Mouse (Mus musculus): ENCODE data around the gene Igsf21. TPM values are rescaled to one million over a fixed set of nuclear protein-coding genes. Genes with fewer than 3 reads are reported as not detected.

The Igsf21 gene
- 10 to 100 TPM; 39.1 to 41.4 TPM for total RNA-seq (2021)
- long read RNA-seq, experiment 1, transcript Igsf21-201 (10 exons, 1,979 nt) = major isoform, 39 of 47 reads
- long read RNA-seq, experiment 1, partial matches to known transcripts = 3 of 47 reads
- long read RNA-seq, experiment 1, other reads (novel, unspliced or antisense) = 5 of 47 reads
- long read RNA-seq, experiment 2, transcript Igsf21-201 (10 exons, 1,979 nt) = major isoform, 58 of 69 reads
- long read RNA-seq, experiment 2, partial matches to known transcripts = 7 of 69 reads
- long read RNA-seq, experiment 2, other reads (novel, unspliced or antisense) = 4 of 69 reads

DNA sequence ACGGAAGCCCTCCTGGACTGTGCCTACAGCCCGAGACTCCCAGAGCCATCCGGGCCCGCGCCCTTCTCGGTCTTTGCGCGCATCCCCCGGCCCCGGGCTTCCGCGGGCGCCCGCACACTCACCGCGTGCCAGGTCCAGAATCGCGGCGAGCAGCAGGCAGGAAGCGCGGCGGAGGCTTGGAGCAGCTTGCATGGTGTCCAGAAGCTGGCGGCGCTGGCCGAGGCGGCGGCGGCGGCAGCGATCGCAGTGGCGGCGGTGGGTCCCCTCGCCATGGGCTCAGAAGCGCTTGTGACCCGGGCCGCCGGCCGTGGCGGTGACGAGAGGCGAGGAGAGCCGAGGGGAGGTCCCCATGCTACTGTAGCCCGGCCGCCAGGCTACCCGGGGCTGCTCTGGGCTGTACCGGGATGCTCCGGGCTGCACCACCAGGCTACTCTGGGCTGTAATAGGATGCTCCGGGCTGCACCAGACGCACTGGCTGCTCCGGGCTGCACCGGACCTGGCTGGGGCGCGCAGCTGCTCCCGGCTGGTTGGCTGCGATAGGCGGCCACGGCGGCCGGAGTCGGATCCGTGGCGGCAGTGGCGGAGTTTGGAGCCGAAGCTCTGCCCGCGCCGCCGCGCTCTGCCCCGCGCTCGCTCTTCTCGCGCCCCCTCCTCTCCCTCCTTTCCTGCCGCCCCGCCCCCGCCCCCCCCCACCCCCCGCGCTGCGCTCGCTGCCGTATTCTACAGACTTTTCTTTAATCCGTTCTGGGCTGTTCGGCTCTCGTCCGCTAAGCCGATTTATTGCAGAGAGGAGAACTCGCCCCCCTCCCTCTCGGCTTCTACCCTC, at the start of gene Igsf21:
Gene Igsf21 (minus strand): TSS at position 605 of the 826 bp plus-strand sequence.
- TF ChIP-seq CTCF (conservative IDR thresholded peaks at IDR 0.05) = no peak
- no peak for DNase-seq (ENCODE audit: low spot score in 2 of 2)
- H3K27ac ChIP-seq = peak within 1 kb of the TSS; percentile 77

DNA sequence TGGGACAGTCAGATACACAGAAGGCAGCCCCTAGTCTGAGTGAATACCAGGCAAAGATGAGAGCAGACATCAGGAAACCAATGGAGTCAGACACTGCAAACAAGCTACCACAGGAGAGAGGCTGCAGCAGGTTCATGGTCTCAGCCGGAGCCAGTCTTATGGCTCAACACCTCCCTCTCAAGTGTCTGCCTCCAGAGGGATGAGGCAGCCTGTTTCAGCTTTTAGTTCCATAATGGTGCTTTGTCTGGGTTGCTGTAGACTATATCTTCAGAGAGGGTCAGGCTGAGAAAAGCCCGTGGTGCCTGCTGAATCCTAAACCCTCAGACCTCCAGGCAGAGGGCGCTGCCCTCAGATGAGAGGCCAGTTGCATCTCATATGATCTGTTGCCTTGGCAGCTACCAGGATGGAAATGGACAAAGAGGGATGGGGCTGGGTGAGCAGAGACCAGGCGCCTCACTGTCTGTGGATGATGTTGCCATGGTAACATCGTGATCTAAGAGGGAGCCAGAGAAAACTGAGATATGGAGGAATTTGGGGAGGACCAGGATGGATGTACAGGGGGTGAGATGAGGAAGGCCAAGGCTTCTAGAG, 39.2 kb upstream of the Igsf21 start:
- no peak for TF ChIP-seq CTCF (conservative IDR thresholded peaks at IDR 0.05)
- peak; percentile 19 to 59 for DNase-seq (ENCODE audit: low spot score in 2 of 2)
- Histone ChIP-seq H3K27ac (peak overlapping the region; percentile 61; the same call in 1 of the 2 replicates), H3K4me3 (no peak overlapping the region)

More for the DNA sequence above, at the start of gene Igsf21:
- peak within 1 kb of the TSS; percentile 70 for H3K4me3 ChIP-seq

DNA sequence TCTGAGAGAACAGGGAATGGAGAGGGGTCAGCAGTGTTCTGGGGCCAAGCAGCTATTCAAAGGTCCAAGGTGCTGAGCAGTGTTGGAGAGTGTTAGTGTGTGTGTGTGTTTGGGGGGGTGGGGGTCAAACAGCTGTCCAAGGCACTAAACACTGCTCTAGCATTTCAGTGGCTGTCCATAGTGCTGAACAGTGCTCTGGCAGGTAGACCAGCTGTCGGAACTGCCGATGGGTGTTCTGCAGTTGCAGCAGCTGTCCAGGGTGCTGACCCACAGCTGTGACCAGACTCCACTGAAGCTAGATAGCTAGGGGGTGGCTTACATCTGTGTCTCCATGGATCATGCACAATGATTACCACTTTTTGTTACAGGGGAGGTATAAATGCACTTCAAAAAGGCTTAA, 36.8 kb upstream of the Igsf21 start:
- no peak for TF ChIP-seq CTCF (conservative IDR thresholded peaks at IDR 0.05)
- Histone ChIP-seq H3K4me3 (no peak overlapping the region), H3K27ac (no peak overlapping the region)
- DNase-seq (ENCODE audit: low spot score in 2 of 2) = no peak

DNA sequence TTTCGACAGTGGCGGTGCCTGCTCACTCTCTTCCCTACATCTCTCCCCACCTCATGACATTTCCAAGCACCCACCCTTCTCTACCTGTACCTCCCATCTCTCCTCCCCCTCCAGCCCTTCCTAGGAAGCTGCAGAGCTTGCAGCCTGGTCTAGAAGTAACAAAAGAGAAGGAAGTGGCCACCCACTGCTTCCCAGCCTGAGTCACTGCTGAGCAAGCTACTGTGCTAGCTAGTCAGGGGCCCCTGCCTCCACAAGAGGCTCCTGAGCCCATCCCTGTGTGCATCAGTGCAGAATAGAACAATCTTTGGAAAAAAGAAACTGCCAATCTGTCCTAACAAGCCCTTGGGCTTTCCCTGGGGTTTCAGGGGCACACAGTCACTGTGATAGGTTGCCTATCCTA, 31.7 kb upstream of the Igsf21 start:
- Histone ChIP-seq H3K27ac (no peak overlapping the region), H3K4me3 (no peak overlapping the region)
- TF ChIP-seq CTCF (conservative IDR thresholded peaks at IDR 0.05) = no peak
- DNase-seq (ENCODE audit: low spot score in 2 of 2) = peak; percentile 23 to 42

DNA sequence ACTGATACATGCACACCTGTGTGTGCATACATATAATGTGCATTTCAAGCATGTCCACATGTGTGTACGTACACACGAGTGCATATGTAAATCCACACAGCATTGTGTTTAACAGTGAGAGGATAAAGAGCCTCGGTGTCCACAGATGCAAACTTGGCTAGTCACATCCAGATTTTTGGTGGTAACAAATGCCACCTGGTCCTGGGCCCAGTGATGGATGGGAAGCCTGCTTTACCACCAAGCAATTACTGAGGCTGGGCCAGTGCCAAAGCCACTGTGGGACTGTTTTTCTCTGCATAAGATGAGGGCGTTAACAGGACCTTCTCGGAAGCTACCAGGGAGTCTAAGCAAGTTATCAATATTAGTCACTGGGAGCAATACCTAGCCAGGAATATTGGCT, 25.3 kb upstream of the Igsf21 start:
- TF ChIP-seq CTCF (conservative IDR thresholded peaks at IDR 0.05) = no peak
- Histone ChIP-seq H3K27ac (no peak overlapping the region), H3K4me3 (no peak overlapping the region)
- DNase-seq (ENCODE audit: low spot score in 2 of 2) = no peak

DNA sequence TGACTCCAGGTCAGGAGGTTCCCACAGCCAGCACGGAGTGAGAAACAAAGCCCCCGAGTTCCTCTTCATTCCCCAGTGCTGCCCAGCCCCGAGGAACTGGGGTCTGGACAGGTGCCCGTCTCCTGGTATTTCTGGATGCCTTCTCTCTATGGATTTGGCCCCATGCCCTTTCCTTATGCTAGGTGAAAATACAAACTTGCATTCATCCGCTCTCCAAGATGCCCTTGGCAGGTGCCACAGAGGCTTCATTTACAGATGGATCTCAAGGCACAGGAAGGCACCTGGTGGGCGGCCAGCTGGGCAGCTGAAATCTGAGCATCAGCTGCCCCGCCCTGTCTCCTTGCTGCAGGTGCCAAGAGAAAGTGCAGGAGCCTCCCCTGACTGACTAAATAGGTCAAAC, 23.9 kb upstream of the Igsf21 start:
- TF ChIP-seq CTCF (conservative IDR thresholded peaks at IDR 0.05) = no peak
- no peak overlapping the region for H3K4me3 ChIP-seq
- no peak overlapping the region for H3K27ac ChIP-seq
- no peak for DNase-seq (ENCODE audit: low spot score in 2 of 2)

DNA sequence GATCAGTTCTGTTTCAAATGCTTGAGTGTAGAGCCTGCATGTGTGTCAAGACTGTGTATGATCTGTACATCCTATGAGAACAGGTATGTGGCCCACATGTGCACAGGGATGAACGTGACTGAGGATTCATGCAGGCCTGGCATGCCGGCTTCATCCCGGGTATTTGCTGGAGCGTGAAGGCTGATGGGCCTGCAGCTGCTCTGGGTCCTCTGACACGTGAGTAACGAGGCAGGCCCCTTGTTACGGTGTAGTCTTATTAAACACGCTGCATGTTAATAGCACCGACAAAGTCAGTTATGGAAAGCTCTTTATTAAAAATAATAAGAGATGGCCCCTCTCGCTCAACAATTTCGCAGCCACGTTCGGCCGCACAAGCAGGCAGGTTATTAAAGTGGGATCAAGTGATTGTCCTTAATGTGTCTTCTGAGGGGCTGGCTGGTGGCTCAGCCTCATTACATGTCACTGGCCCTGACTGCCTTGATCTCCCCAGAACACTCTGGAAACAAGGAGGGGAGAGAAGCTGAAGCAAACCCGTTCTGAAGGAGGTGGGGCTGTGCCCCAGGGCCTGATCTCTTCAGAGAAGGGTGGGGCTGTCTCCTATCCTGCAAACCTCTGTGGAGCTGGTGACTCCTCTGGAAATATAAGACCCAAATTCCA, 22.7 kb upstream of the Igsf21 start:
- TF ChIP-seq CTCF (conservative IDR thresholded peaks at IDR 0.05) = no peak
- Histone ChIP-seq H3K27ac (no peak overlapping the region), H3K4me3 (no peak overlapping the region)
- DNase-seq (ENCODE audit: low spot score in 2 of 2) = no peak

DNA sequence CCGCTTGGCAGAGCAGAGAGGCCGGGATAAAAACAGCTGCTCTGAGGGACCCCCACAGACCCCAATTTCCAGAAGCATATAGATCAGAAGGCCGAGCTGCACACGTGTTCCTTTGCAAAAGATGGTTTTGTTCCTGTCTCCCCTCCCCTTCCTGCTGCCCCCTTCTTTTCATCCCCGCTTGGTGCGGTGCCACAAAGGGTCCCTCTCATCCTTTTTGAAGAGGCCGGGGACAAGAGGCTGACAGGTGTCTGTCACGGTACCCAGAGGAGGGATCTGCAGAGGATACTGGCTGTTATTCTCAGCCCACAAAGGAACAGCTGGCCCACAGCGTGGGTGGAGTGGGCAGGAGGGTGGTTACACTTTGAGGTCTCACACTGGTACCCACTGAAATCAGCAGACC, 21.3 kb upstream of the Igsf21 start:
- H3K4me3 ChIP-seq = no peak overlapping the region
- H3K27ac ChIP-seq = no peak overlapping the region
- TF ChIP-seq CTCF (conservative IDR thresholded peaks at IDR 0.05) = no peak
- no peak for DNase-seq (ENCODE audit: low spot score in 2 of 2)

DNA sequence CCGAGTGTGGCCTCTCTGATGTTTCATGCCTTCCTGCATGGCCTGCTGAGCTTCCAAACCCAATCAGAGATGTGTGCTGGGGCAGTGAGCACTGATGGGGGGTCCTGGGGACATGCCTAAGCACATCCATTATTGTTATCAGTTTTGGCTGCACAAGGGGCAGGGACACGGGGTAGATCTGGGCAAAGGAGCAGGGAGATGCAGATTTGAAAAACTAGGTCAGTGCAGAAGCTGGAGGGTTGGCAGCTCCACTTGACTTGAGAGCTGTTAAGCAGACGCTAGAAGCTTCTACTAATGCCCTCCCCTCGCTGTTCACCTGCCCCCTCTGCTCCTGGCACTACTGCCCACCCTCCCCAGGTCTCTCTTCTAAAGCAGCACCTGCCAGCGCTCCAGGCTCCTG, 20.5 kb upstream of the Igsf21 start:
- DNase-seq (ENCODE audit: low spot score in 2 of 2) = no peak
- Histone ChIP-seq H3K27ac (no peak overlapping the region), H3K4me3 (no peak overlapping the region)
- TF ChIP-seq CTCF (conservative IDR thresholded peaks at IDR 0.05) = no peak

DNA sequence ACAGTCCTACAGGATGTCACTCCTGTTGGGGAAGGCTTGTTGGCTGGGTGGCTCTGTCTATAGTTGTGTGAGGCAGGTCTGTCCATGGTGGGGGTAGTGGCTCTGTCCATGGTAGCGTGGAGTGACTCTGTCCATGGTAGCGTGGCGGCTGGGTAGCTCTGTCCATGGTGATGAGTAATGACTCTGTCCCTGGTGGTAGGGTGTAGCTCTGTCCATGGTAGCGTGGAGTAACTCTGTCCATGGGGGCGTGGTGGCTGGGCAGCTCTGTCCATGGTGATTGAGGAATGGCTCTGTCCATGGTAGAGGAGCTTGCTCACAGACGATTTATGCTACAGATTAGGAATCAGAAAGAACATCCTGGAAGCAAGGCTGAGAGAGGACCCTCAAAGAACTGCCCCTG, 12.4 kb upstream of the Igsf21 start:
- H3K27ac ChIP-seq = no peak overlapping the region
- H3K4me3 ChIP-seq = no peak overlapping the region
- TF ChIP-seq CTCF (conservative IDR thresholded peaks at IDR 0.05) = no peak
- DNase-seq (ENCODE audit: low spot score in 2 of 2) = no peak

DNA sequence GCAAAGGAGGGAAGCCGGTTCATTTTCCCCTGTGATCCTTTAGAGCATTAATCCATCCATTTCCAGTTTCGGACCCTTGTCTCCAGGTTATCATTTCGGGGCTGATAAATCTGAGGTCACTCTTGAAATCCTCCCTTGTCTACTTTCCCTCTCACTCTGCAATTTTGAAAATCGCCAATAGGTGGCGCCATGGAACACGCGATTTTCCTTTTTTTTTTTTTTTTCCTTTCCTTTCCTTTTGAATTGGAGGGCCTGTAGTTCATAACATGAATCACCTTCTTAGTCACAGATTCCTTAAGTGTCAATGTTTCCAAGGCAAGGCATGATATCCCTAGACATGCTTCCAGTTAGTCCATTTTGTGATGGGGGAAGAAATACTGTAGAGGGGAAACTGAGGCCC, 5.8 kb upstream of the Igsf21 start:
- TF ChIP-seq CTCF (conservative IDR thresholded peaks at IDR 0.05) = peak; percentile 94
- peak in 1 of 2 experiments; percentile 68 for DNase-seq (ENCODE audit: low spot score in 2 of 2)
- Histone ChIP-seq H3K4me3 (no peak overlapping the region), H3K27ac (no peak overlapping the region)

DNA sequence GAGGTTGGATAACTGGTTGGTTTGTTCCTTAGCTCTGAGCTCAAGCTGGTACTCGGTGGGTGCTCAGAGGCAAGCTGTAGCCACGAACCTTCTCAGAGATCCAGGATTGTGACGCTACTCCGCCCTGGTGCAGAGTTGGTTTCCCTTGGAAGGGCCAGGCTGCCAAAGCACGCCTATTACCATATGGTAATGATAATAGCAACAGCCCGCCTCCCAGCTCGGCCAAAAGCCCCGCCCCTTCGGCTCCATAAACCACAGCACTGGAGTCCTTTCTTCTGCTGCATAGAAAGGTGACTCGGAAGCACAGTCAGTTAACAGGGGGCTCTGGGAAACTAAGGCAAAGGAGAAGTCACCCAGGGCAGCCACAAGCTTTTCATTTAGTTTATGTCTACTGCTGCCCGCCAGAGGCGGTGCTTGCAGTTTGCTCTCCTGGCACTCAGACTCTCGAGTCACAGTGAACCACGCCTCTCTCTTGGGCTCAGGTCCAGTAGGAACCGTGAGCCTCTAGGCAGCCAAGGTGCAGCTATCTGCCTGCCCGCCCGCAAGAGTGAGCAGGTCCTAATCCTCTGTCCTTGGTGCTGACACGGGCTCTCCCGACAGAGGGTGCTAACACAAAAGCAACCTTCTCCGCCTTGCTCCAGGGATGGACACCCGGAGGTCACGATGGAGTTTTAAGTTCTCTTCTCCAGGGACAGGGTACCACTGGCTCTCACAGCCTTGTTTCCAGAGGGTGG, 2.6 kb upstream of the Igsf21 start:
- Histone ChIP-seq H3K27ac (no peak overlapping the region), H3K4me3 (no peak overlapping the region)
- no peak for DNase-seq (ENCODE audit: low spot score in 2 of 2)
- peak; percentile 76 for TF ChIP-seq CTCF (conservative IDR thresholded peaks at IDR 0.05)
